Mouse (Mus musculus): ENCODE data around the gene Atp10a. TPM values are rescaled to one million over a fixed set of nuclear protein-coding genes. Genes with fewer than 3 reads are reported as not detected.

Atp10a gene
- polyA plus RNA-seq, 1 experiment from 2014 or later = 3.3 TPM

DNA sequence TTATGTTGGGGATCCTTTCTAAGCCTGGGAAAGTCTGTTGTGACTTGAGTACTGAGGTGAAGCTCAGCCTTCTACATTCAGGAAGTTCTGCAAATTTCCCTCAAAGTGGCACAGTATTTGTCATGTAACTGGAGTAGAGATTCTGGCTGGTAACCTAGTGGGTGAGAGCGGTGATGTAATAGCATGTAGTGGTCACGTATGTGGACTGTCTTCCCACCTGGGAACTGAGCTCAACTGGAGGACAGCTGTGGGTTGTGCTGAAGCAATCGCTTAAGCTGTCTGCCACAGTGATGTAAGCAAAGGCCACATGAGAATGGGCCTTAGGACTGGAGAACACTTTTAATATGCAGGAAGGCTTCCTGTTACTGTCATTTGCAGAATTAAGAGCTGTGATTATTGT is 60.7 kb downstream of the Atp10a start:
- no peak overlapping the region for H3K4me2 ChIP-seq (replicated peaks)
- no peaks in the 10 kb centered on the region for H3K9me3 ChIP-seq
- ATAC-seq (ENCODE audit: insufficient number of reproducible peaks, insufficient read depth, low FRiP score, low TSS enrichment) = no peak
- no peak overlapping the region for H3K9ac ChIP-seq
- H3K36me3 ChIP-seq = no peaks in the 10 kb centered on the region
- no peak overlapping the region for H3K27ac ChIP-seq
- 89% methylated on average over 3 of the region's 3 CpGs for WGBS
- H3K4me1 ChIP-seq = peaks cover 2% of the 10 kb centered on the region; the same call in 1 of the 2 replicates
- no peaks in the 10 kb centered on the region for H3K27me3 ChIP-seq
- H3K4me3 ChIP-seq = no peak overlapping the region

DNA sequence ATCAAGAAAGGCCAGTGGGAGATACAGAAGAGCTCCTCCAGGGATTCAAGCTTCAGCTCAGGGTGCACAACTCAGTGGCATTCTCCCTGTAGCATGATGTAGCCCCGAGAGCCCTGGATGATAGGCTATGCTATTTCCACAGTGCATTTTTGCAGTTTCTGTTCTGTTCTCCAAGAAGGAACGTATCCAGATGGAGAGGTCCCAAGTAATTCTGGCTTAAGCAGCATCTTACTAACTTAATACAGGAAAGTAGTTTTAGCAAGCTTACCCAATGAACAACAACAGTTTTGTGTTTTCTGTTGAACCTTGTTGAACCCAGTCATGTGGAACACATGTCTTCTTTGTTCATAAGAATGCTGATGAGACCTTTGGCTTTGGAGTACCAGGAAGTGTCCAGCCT is 62.6 kb downstream of the Atp10a start:
- H3K9ac ChIP-seq = no peak overlapping the region
- no peaks in the 10 kb centered on the region for H3K9me3 ChIP-seq
- no peak overlapping the region for H3K4me3 ChIP-seq
- WGBS = 85% methylated on average over 2 of the region's 2 CpGs
- H3K4me1 ChIP-seq = peaks cover 2% of the 10 kb centered on the region; the same call in 1 of the 2 replicates
- no peaks in the 10 kb centered on the region for H3K36me3 ChIP-seq
- H3K4me2 ChIP-seq (replicated peaks) = no peak overlapping the region
- no peaks in the 10 kb centered on the region for H3K27me3 ChIP-seq
- ATAC-seq (ENCODE audit: insufficient number of reproducible peaks, insufficient read depth, low FRiP score, low TSS enrichment) = no peak
- H3K27ac ChIP-seq = no peak overlapping the region

DNA sequence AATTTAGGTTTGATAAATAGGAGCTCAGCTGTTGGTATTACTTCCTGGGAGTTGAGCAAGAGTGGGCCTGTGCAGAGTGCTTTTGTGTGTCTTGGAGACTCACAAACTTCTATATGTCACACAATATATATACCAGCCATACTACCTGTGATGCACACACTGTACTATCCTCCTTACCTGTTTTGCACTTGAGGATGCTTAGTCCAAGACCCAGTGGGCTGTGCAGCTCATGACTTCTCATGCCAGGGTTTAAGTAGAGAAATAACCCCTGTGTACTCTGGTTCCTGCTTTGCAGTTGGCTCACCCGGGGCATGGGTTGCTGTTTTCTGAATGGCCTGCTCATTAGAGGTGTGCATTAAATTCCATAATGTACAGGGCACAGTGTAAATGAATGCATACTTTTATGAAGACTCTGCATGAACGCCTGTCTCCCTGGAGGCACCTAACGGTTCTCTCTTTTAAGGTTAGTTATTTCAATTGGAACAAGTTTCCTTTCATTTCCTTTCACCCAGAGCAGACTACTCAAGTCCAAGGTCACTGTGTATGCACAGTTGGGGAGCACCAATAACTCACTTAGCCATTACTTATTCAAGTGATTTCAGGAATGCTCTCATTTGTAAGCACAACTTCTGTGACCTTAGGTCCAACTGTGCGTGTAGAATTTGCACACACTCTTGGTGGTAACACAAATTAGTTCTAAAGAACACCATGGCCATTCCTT is 63.4 kb downstream of the Atp10a start:
- H3K4me2 ChIP-seq (replicated peaks) = no peak overlapping the region
- 71% methylated on average over 4 of the region's 4 CpGs for WGBS

DNA sequence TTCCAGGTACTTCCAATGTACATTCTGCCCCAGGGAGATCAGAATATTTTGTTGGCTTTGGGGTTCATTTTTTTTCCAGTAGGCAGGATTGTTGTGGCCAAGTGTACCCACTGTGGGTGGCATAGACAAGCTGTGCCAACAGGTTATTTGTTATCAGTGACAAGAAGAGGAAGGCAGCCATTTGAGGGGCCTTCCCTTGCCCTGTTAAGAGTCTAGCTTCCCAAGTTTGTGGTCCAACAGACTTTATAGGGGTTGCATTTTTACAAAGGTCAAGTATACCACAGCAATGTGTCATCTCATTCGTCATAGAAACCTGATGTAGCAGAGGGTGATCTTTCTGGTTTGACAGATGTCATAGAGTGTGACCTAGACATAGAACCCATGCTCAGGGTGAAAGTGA is 66.3 kb downstream of the Atp10a start:
- WGBS = 83% methylated on average over 1 of the region's 1 CpGs
- Histone ChIP-seq H3K9ac (no peak overlapping the region), H3K27me3 (no peaks in the 10 kb centered on the region), H3K4me3 (no peak overlapping the region), H3K9me3 (no peaks in the 10 kb centered on the region), H3K4me2 (replicated peaks) (no peak overlapping the region), H3K4me1 (no peaks in the 10 kb centered on the region), H3K27ac (no peak overlapping the region), H3K36me3 (no peaks in the 10 kb centered on the region)
- no peak for ATAC-seq (ENCODE audit: insufficient number of reproducible peaks, insufficient read depth, low FRiP score, low TSS enrichment)

More for the DNA sequence above, 63.4 kb downstream of the Atp10a start:
- H3K9ac ChIP-seq = no peak overlapping the region
- H3K27me3 ChIP-seq = no peaks in the 10 kb centered on the region
- no peaks in the 10 kb centered on the region for H3K36me3 ChIP-seq
- no peak overlapping the region for H3K4me3 ChIP-seq
- ATAC-seq (ENCODE audit: insufficient number of reproducible peaks, insufficient read depth, low FRiP score, low TSS enrichment) = 0 out of 2 replicates have a peak, but pooled peaks have one; percentile 52
- no peaks in the 10 kb centered on the region for H3K9me3 ChIP-seq
- no peak overlapping the region for H3K27ac ChIP-seq
- peaks cover 2% of the 10 kb centered on the region; the same call in 1 of the 2 replicates for H3K4me1 ChIP-seq

DNA sequence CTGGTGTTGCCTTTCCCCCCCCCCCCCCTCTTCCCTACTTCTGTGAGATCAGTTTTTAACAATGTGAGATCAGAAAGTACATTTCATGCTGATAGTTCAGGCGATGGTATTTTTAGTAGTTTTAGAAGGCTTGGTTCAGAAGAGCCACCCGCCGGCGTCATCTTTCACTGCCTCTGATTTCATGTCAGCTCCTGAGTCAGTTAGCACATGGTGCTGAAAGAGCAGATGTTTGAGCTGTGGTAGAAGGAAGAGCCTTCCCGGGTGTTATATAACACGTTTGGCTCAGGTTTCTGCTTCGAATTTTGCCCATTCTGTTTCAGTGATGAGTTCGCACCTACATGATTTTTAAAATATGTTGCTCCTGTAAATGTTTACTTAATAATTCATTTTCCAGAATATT is 74.2 kb downstream of the Atp10a start:
- no peak overlapping the region for H3K9ac ChIP-seq
- H3K27ac ChIP-seq = no peak overlapping the region
- no peaks in the 10 kb centered on the region for H3K36me3 ChIP-seq
- WGBS = 41% methylated on average over 8 of the region's 8 CpGs
- peaks cover 15% of the 10 kb centered on the region; the same call in 1 of the 2 replicates for H3K4me1 ChIP-seq
- H3K27me3 ChIP-seq = no peaks in the 10 kb centered on the region
- H3K4me2 ChIP-seq (replicated peaks) = no peak overlapping the region
- H3K4me3 ChIP-seq = no peak overlapping the region
- 0 out of 2 replicates have a peak, but pooled peaks have one; percentile 47 for ATAC-seq (ENCODE audit: insufficient number of reproducible peaks, insufficient read depth, low FRiP score, low TSS enrichment)
- no peaks in the 10 kb centered on the region for H3K9me3 ChIP-seq

DNA sequence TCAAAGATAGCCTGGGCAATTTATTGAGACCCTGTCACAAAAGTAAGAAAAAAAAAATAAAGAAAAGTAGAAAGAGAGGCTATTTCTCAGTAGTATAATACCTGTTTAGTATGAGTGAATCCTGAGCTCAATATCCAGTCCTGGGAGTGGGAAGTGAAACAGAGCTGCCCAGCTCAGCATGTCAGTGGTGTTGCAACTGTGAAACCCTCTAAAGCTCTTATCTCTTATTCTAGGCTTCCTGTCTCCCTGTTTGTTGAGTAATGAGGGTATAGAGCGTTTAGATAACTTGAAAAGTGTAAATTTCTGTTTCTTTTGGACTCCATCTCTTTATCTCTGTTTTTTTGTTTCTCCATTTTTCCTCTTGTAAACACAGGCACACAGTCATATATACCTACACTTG is 74.9 kb downstream of the Atp10a start:
- Histone ChIP-seq H3K27me3 (no peaks in the 10 kb centered on the region), H3K4me3 (no peak overlapping the region), H3K4me1 (peaks cover 15% of the 10 kb centered on the region; the same call in 1 of the 2 replicates), H3K27ac (no peak overlapping the region), H3K4me2 (replicated peaks) (no peak overlapping the region), H3K9me3 (no peaks in the 10 kb centered on the region), H3K9ac (no peak overlapping the region), H3K36me3 (no peaks in the 10 kb centered on the region)
- WGBS = 81% methylated on average over 1 of the region's 1 CpGs
- no peak for ATAC-seq (ENCODE audit: insufficient number of reproducible peaks, insufficient read depth, low FRiP score, low TSS enrichment)

DNA sequence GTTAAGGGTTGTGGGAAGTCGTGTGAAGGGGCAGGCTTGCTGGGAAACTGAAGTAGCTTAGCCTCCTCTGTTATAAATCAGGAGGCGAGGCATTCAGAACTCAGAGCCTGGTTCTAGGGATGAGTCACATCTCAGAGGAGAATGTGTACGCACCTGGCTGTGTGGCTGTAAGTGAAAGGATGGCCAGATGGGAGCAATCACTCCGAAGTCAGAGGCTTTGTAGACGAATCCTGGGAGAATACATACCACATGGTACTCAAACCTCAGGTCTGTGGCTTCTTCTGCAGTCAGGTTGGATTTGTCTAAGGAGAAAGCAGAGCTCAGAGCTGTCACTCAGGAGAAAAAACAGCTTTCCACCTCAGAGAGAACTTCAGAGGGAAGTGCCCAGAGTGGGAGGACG is 76.4 kb downstream of the Atp10a start:
- 0 out of 2 replicates have a peak, but pooled peaks have one; percentile 22 for ATAC-seq (ENCODE audit: insufficient number of reproducible peaks, insufficient read depth, low FRiP score, low TSS enrichment)
- WGBS = 42% methylated on average over 6 of the region's 6 CpGs

DNA sequence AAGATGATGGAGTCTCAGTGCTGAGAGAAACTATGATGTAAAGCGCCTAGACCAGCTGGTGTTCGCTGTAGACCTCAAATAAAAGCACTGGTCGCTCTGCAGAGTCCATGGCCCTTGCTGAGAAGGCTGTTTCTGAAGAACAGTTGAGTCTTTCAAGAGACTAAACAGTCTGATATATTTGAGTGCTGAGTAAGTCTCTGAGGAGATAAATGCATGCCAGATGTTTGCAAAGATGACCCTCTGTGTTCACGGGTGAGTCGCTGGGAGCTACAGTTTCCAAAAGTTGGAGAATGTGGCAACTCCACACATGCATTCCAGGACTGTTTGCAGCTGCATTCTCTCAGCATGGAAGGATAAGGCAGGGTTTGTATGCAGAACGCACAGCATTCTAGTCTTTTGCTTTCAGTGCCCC is 77.5 kb downstream of the Atp10a start:
- H3K9ac ChIP-seq = no peak overlapping the region
- H3K4me2 ChIP-seq (replicated peaks) = no peak overlapping the region
- H3K9me3 ChIP-seq = no peaks in the 10 kb centered on the region
- H3K27me3 ChIP-seq = no peaks in the 10 kb centered on the region
- H3K36me3 ChIP-seq = no peaks in the 10 kb centered on the region
- no peak overlapping the region for H3K4me3 ChIP-seq
- H3K4me1 ChIP-seq = peaks cover 15% of the 10 kb centered on the region; the same call in 1 of the 2 replicates
- no peak for ATAC-seq (ENCODE audit: insufficient number of reproducible peaks, insufficient read depth, low FRiP score, low TSS enrichment)
- WGBS = 36% methylated on average over 6 of the region's 6 CpGs
- H3K27ac ChIP-seq = peak overlapping the region; percentile 60; the same call in 1 of the 2 replicates

More for the DNA sequence above, 76.4 kb downstream of the Atp10a start:
- H3K27me3 ChIP-seq = no peaks in the 10 kb centered on the region
- no peak overlapping the region for H3K27ac ChIP-seq
- H3K9me3 ChIP-seq = no peaks in the 10 kb centered on the region
- H3K4me2 ChIP-seq (replicated peaks) = no peak overlapping the region
- no peak overlapping the region for H3K9ac ChIP-seq
- H3K36me3 ChIP-seq = no peaks in the 10 kb centered on the region
- no peak overlapping the region for H3K4me3 ChIP-seq
- H3K4me1 ChIP-seq = peaks cover 15% of the 10 kb centered on the region; the same call in 1 of the 2 replicates

DNA sequence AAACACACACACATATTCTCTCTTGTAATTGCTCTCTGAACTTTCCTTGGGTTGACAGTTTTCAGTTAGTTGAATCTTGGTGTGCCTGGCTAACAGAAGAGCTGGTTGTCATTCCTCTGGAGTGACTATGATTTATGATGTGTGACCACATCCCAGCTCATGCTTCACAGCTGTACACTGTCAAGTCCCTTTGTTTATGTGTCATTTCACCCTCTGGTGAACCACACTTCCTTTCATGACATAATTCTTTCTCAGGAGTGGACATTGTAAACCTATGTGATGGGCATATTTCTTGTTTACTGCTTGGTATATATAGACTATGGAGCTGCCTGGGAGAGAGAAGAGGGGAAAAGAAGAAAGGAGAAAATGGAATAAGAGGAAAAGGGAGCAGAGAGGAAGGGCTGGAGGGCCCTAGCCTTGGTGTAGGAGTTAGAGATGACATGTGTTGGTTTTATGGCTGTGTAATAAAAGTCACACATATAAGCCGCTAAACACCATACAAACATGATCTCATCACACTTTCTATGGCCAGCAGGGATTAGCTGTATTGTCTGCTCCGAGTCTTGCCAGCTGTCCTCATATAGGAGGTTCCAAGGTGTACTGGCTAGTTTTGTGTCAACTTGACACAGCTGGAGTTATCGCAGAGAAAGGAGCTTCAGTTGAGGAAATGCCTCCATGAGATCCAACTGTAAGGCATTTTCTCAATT is 81.0 kb downstream of the Atp10a start:
- 84% methylated on average over 3 of the region's 3 CpGs for WGBS
- Histone ChIP-seq H3K4me2 (replicated peaks) (no peak overlapping the region), H3K9me3 (no peaks in the 10 kb centered on the region), H3K27me3 (no peaks in the 10 kb centered on the region), H3K4me3 (no peak overlapping the region), H3K9ac (no peak overlapping the region), H3K27ac (no peak overlapping the region), H3K4me1 (peaks cover 15% of the 10 kb centered on the region; the same call in 1 of the 2 replicates), H3K36me3 (no peaks in the 10 kb centered on the region)
- ATAC-seq (ENCODE audit: insufficient number of reproducible peaks, insufficient read depth, low FRiP score, low TSS enrichment) = no peak

DNA sequence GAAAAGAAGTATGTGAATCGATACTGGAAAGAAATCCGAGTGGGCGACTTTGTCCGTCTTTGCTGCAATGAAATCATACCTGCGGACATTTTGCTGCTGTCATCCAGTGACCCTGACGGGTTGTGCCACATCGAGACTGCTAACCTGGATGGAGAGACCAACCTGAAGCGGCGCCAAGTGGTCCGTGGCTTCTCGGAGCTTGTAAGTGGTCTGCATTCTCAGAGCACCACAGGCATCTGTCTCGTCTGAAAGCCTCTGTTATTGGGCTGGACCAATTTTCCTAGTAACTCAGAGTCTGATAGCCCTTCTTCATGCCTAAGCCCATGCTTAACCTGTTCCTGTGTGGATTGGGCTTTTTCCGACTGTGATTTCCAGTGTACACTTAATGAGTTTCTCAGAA is 84.2 kb downstream of the Atp10a start:
- H3K36me3 ChIP-seq = no peaks in the 10 kb centered on the region
- H3K9ac ChIP-seq = no peak overlapping the region
- no peaks in the 10 kb centered on the region for H3K27me3 ChIP-seq
- no peak for ATAC-seq (ENCODE audit: insufficient number of reproducible peaks, insufficient read depth, low FRiP score, low TSS enrichment)
- no peaks in the 10 kb centered on the region for H3K4me1 ChIP-seq
- no peaks in the 10 kb centered on the region for H3K9me3 ChIP-seq
- no peak overlapping the region for H3K27ac ChIP-seq
- 92% methylated on average over 13 of the region's 13 CpGs for WGBS
- H3K4me2 ChIP-seq (replicated peaks) = no peak overlapping the region
- no peak overlapping the region for H3K4me3 ChIP-seq

DNA sequence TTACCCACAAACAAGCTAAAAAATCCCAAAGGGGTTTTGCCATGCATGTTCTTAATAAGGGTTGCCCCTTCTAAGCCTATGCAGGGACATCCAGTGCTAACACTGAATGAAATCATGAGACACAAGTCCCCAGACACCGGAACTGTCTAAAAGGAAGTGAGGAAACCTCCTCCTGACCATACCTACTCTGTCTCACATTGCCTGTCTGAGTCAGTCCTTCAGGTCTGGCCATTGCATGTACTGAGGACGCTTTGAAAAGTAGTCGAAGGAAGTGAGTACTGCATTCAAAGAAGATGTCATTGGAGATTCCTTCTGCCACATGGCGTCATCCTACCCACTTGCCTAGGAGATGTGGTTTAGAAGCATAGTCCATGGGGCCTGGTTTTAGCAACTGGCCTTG is 84.9 kb downstream of the Atp10a start:
- 87% methylated on average over 4 of the region's 4 CpGs for WGBS

DNA sequence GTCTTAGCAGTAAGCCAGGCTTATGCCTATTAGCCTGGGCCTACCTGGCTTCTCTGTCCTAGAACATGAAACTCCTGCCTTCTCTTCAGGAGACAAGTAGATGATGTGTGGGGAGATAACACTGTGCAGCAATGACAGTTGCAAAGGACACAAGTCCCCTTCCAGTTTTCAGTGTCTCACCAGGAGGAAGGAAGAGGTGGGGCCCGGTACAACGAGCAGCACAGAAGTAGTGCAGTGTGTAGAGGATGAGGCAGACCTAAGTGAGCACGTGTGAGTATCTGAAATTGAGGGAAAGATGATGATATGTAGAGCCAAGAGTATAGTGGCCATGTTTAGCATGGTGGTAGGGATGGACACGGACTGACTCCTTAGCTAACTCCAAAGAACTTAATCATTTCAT is 86.0 kb downstream of the Atp10a start:
- Histone ChIP-seq H3K27ac (no peak overlapping the region), H3K4me2 (replicated peaks) (no peak overlapping the region), H3K9ac (no peak overlapping the region), H3K4me3 (no peak overlapping the region), H3K9me3 (no peaks in the 10 kb centered on the region), H3K4me1 (no peaks in the 10 kb centered on the region), H3K36me3 (no peaks in the 10 kb centered on the region), H3K27me3 (no peaks in the 10 kb centered on the region)
- 78% methylated on average over 4 of the region's 4 CpGs for whole genome bisulfite sequencing
- no peak for ATAC-seq (ENCODE audit: insufficient number of reproducible peaks, insufficient read depth, low FRiP score, low TSS enrichment)

More for the DNA sequence above, 84.9 kb downstream of the Atp10a start:
- Histone ChIP-seq H3K36me3 (no peaks in the 10 kb centered on the region), H3K4me1 (no peaks in the 10 kb centered on the region), H3K4me2 (replicated peaks) (no peak overlapping the region), H3K27ac (no peak overlapping the region), H3K9ac (no peak overlapping the region), H3K27me3 (no peaks in the 10 kb centered on the region), H3K9me3 (no peaks in the 10 kb centered on the region), H3K4me3 (no peak overlapping the region)
- no peak for ATAC-seq (ENCODE audit: insufficient number of reproducible peaks, insufficient read depth, low FRiP score, low TSS enrichment)
